Mouse (Mus musculus): Measurements from ENCODE around the gene Fth1. TPM values are rescaled to one million over a fixed set of nuclear protein-coding genes. Genes with fewer than 3 reads are reported as not detected.

Fth1 gene
- polyA plus RNA-seq, 1 experiment from 2014 or later = 1,470 TPM

GRCm38 (mm10) chr19:9985190-9985899 is 4.9 kb downstream of the Fth1 start:
- Histone ChIP-seq H3K9me3 (no peaks in the 10 kb centered on the region), H3K36me3 (peaks cover 22% of the 10 kb centered on the region), H3K4me2 (replicated peaks) (no peak overlapping the region), H3K27me3 (no peaks in the 10 kb centered on the region), H3K4me3 (no peak overlapping the region), H3K9ac (no peak overlapping the region), H3K4me1 (peaks cover 35% of the 10 kb centered on the region), H3K27ac (no peak overlapping the region)
- no peak for ATAC-seq (ENCODE audit: low FRiP score, low read depth)
- WGBS = 85% methylated on average over 6 of the region's 6 CpGs

- Histone ChIP-seq H3K4me3 (no peak overlapping the region), H3K27ac (no peak overlapping the region), H3K4me2 (replicated peaks) (no peak overlapping the region), H3K9me3 (no peaks in the 10 kb centered on the region), H3K27me3 (no peaks in the 10 kb centered on the region), H3K9ac (no peak overlapping the region), H3K36me3 (peaks cover 22% of the 10 kb centered on the region), H3K4me1 (peaks cover 35% of the 10 kb centered on the region)
- 86% methylated on average over 2 of the region's 2 CpGs for WGBS
- no peak for ATAC-seq (ENCODE audit: low FRiP score, low read depth)
Observed at GRCm38 (mm10) chr19:9985900-9986421, 5.6 kb downstream of the Fth1 start.

GRCm38 (mm10) chr19:9987192-9987591 is 6.8 kb downstream of the Fth1 start:
- no peak overlapping the region; the same call in 1 of the 2 replicates for H3K4me2 ChIP-seq (replicated peaks)
- no peak for ATAC-seq (ENCODE audit: low FRiP score, low read depth)
- peaks cover 29% of the 10 kb centered on the region for H3K4me1 ChIP-seq
- H3K9ac ChIP-seq = no peak overlapping the region
- H3K36me3 ChIP-seq = peaks cover 22% of the 10 kb centered on the region
- WGBS = 20% methylated on average over 6 of the region's 6 CpGs
- no peak overlapping the region for H3K4me3 ChIP-seq
- peak overlapping the region; percentile 52; the same call in 1 of the 2 replicates for H3K27ac ChIP-seq
- no peaks in the 10 kb centered on the region for H3K9me3 ChIP-seq
- H3K27me3 ChIP-seq = no peaks in the 10 kb centered on the region

GRCm38 (mm10) chr19:9987593-9987992 is 7.2 kb downstream of the Fth1 start:
- peak overlapping the region; percentile 52; the same call in 1 of the 2 replicates for H3K27ac ChIP-seq
- H3K4me3 ChIP-seq = no peak overlapping the region
- H3K27me3 ChIP-seq = no peaks in the 10 kb centered on the region
- peaks cover 22% of the 10 kb centered on the region for H3K36me3 ChIP-seq
- H3K4me1 ChIP-seq = peaks cover 31% of the 10 kb centered on the region
- ATAC-seq (ENCODE audit: low FRiP score, low read depth) = no peak
- H3K9me3 ChIP-seq = no peaks in the 10 kb centered on the region
- no peak overlapping the region for H3K4me2 ChIP-seq (replicated peaks)
- no peak overlapping the region for H3K9ac ChIP-seq

GRCm38 (mm10) chr19:9989171-9989883 is 8.9 kb downstream of the Fth1 start:
- Histone ChIP-seq H3K27me3 (no peaks in the 10 kb centered on the region), H3K4me2 (replicated peaks) (no peak overlapping the region), H3K4me1 (peaks cover 28% of the 10 kb centered on the region), H3K4me3 (no peak overlapping the region), H3K9me3 (no peaks in the 10 kb centered on the region), H3K36me3 (peaks cover 17% of the 10 kb centered on the region), H3K27ac (no peak overlapping the region), H3K9ac (no peak overlapping the region)
- no peak for ATAC-seq (ENCODE audit: low FRiP score, low read depth)
- whole genome bisulfite sequencing = 70% methylated on average over 17 of the region's 17 CpGs

GRCm38 (mm10) chr19:9989884-9990256 is 9.5 kb downstream of the Fth1 start:
- no peaks in the 10 kb centered on the region for H3K27me3 ChIP-seq
- peaks cover 12% of the 10 kb centered on the region for H3K36me3 ChIP-seq
- H3K9ac ChIP-seq = no peak overlapping the region
- H3K4me3 ChIP-seq = no peak overlapping the region
- H3K4me2 ChIP-seq (replicated peaks) = no peak overlapping the region
- no peak for ATAC-seq (ENCODE audit: low FRiP score, low read depth)
- H3K27ac ChIP-seq = no peak overlapping the region
- H3K9me3 ChIP-seq = no peaks in the 10 kb centered on the region
- H3K4me1 ChIP-seq = peaks cover 24% of the 10 kb centered on the region

- H3K4me3 ChIP-seq = no peak overlapping the region
- H3K36me3 ChIP-seq = no peaks in the 10 kb centered on the region
- H3K4me2 ChIP-seq (replicated peaks) = no peak overlapping the region
- no peak overlapping the region for H3K9ac ChIP-seq
- H3K9me3 ChIP-seq = no peaks in the 10 kb centered on the region
- no peak for ATAC-seq (ENCODE audit: low FRiP score, low read depth)
- WGBS = 21% methylated on average over 5 of the region's 5 CpGs
- no peaks in the 10 kb centered on the region for H3K27me3 ChIP-seq
- H3K4me1 ChIP-seq = peaks cover 24% of the 10 kb centered on the region
- no peak overlapping the region for H3K27ac ChIP-seq
Observed at GRCm38 (mm10) chr19:9991304-9991703, 10.9 kb downstream of the Fth1 start.

GRCm38 (mm10) chr19:9992011-9992958 is 11.9 kb downstream of the Fth1 start:
- peak overlapping the region; percentile 25 for H3K9ac ChIP-seq
- peak; percentile 21; the same call in 1 of the 2 replicates for ATAC-seq (ENCODE audit: low FRiP score, low read depth)
- 43% methylated on average over 26 of the region's 26 CpGs for WGBS
- H3K9me3 ChIP-seq = no peaks in the 10 kb centered on the region
- no peak overlapping the region for H3K27ac ChIP-seq
- peaks cover 18% of the 10 kb centered on the region for H3K4me1 ChIP-seq
- peak overlapping the region; percentile 56 for H3K4me2 ChIP-seq (replicated peaks)
- no peaks in the 10 kb centered on the region for H3K27me3 ChIP-seq
- peak overlapping the region; percentile 32 for H3K4me3 ChIP-seq
- H3K36me3 ChIP-seq = no peaks in the 10 kb centered on the region

GRCm38 (mm10) chr19:9993036-9993656 is 12.7 kb downstream of the Fth1 start:
- Histone ChIP-seq H3K9me3 (no peaks in the 10 kb centered on the region), H3K4me1 (peaks cover 10% of the 10 kb centered on the region; the same call in 1 of the 2 replicates), H3K36me3 (no peaks in the 10 kb centered on the region), H3K27ac (no peak overlapping the region), H3K9ac (peak overlapping the region; percentile 25), H3K27me3 (no peaks in the 10 kb centered on the region), H3K4me2 (replicated peaks) (peak overlapping the region; percentile 56), H3K4me3 (peak overlapping the region; percentile 32)
- ATAC-seq (ENCODE audit: low FRiP score, low read depth) = peak; percentile 91
- WGBS = 7% methylated on average over 17 of the region's 17 CpGs

GRCm38 (mm10) chr19:9997204-9998062 is 17.0 kb downstream of the Fth1 start:
- ATAC-seq (ENCODE audit: low FRiP score, low read depth) = no peak
- H3K4me2 ChIP-seq (replicated peaks) = no peak overlapping the region
- no peak overlapping the region for H3K9ac ChIP-seq
- H3K27me3 ChIP-seq = no peaks in the 10 kb centered on the region
- H3K36me3 ChIP-seq = no peaks in the 10 kb centered on the region
- no peak overlapping the region for H3K4me3 ChIP-seq
- peaks cover 10% of the 10 kb centered on the region; the same call in 1 of the 2 replicates for H3K4me1 ChIP-seq
- WGBS = 71% methylated on average over 12 of the region's 12 CpGs
- H3K27ac ChIP-seq = no peak overlapping the region
- H3K9me3 ChIP-seq = no peaks in the 10 kb centered on the region

- H3K36me3 ChIP-seq = no peaks in the 10 kb centered on the region
- H3K4me3 ChIP-seq = no peak overlapping the region
- H3K9me3 ChIP-seq = no peaks in the 10 kb centered on the region
- no peak for ATAC-seq (ENCODE audit: low FRiP score, low read depth)
- no peaks in the 10 kb centered on the region for H3K27me3 ChIP-seq
- peaks cover 4% of the 10 kb centered on the region; the same call in 1 of the 2 replicates for H3K4me1 ChIP-seq
- 65% methylated on average over 2 of the region's 2 CpGs for WGBS
- no peak overlapping the region for H3K9ac ChIP-seq
- H3K27ac ChIP-seq = no peak overlapping the region
- H3K4me2 ChIP-seq (replicated peaks) = no peak overlapping the region
Observed at GRCm38 (mm10) chr19:9998063-9998416, 17.6 kb downstream of the Fth1 start.

All from limb, embryonic 13.5 days (tissue).